In the genomic region with DNA sequence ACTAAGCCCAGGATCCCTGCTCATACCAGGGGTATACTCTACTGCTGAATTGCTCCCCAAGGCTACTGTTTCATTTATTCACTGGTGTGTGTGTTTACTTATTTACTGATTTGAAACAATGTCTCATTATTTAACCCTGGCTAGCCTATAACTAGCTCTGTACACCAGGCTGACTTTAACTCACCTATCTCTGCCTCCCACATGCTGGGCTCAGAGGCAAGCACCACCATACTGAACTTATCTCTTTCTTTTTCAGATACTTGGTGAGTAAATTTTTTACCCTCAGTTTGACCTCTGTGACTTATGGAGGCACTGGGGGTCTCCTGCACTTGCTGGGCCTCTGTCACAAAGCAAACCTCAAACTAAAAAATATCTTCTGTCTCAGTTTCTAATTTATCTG, we compare ENCODE assay signal across 25 mouse cellular contexts.
DNase-seq lines count a peak whose midpoint lies in the region; ATAC-seq and TF ChIP-seq lines count a peak whose summit lies in the region.
"Had no signal": no experiment of that assay in that cellular context is flagged by ENCODE, and none has a peak within 500 bp of the region (broad histone marks: within the 10 kb centered on the region; RNA-seq: fewer than 3 reads in every experiment).

No protein-coding gene starts in this region.

- H3K4me3 ChIP-seq in heart, embryonic 12.5 days: no peak overlapping the region
- H3K4me3 ChIP-seq in liver, embryonic 13.5 days (replicated peaks): no peak overlapping the region
- no peak overlapping the region for H3K4me3 ChIP-seq in liver, postnatal 0 days (ENCODE audit: low read depth, low read length)
- H3K4me3 ChIP-seq: embryonic facial prominence, embryonic 10.5 days; embryonic facial prominence, embryonic 13.5 days; erythroblast, embryonic 14.5 days; forebrain, embryonic 12.5 days; forebrain, embryonic 15.5 days; heart, embryonic 15.5 days had no signal

- no peak overlapping the region for H3K4me2 ChIP-seq in heart, embryonic 12.5 days
- no peak overlapping the region for H3K4me2 ChIP-seq in liver, embryonic 13.5 days
- no peak overlapping the region for H3K4me2 ChIP-seq in liver, postnatal 0 days (ENCODE audit: low read depth, low read length)
- H3K4me2 ChIP-seq: embryonic facial prominence, embryonic 13.5 days; forebrain, embryonic 12.5 days; forebrain, embryonic 15.5 days; heart, embryonic 15.5 days; hindbrain, embryonic 14.5 days had no signal

- H3K27me3 ChIP-seq in heart, embryonic 12.5 days (replicated peaks): no peaks in the 10 kb centered on the region
- H3K27me3 ChIP-seq in liver, embryonic 13.5 days: no peaks in the 10 kb centered on the region
- H3K27me3 ChIP-seq in liver, postnatal 0 days (ENCODE audit: insufficient read depth, low read length): no peaks in the 10 kb centered on the region
- H3K27me3 ChIP-seq: embryonic facial prominence, embryonic 13.5 days; forebrain, embryonic 12.5 days; forebrain, embryonic 15.5 days; heart, embryonic 15.5 days had no signal

- intact Hi-C loops in heart, postnatal 14 days (cut with DNase I): no loop called here
- intact Hi-C loops in heart, postnatal 10 days (cut with DNase I): no loop called here

- no peak overlapping the region for H3K9ac ChIP-seq in heart, embryonic 12.5 days
- H3K9ac ChIP-seq in liver, embryonic 13.5 days: no peak overlapping the region
- no peak overlapping the region for H3K9ac ChIP-seq in liver, postnatal 0 days (replicated peaks)
- H3K9ac ChIP-seq: embryonic facial prominence, embryonic 13.5 days; forebrain, embryonic 12.5 days; forebrain, embryonic 15.5 days; heart, embryonic 15.5 days; hindbrain, embryonic 14.5 days had no signal

- DNase-seq in heart, adult 11 months: peak; percentile 14
- no peak for DNase-seq in heart, postnatal 14 days
- no peak for DNase-seq in heart, postnatal 10 days
- DNase-seq in liver, embryonic 13.5 days: no peak
- no peak for DNase-seq in liver, postnatal 0 days
- DNase-seq: adrenal gland, adult 8-10 months; adrenal gland, postnatal 25 days; cerebellum, adult 11-12 months; cerebellum, adult 8-10 months; cerebellum, postnatal 10 days; cerebellum, postnatal 36 days; embryo, embryonic 11 days; gastrocnemius, postnatal 25 days had no signal

- peaks cover 9% of the 10 kb centered on the region for H3K9me3 ChIP-seq in heart, embryonic 12.5 days (replicated peaks)
- no peaks in the 10 kb centered on the region; the same call in 1 of the 2 replicates for H3K9me3 ChIP-seq in liver, embryonic 13.5 days (replicated peaks)
- H3K9me3 ChIP-seq in liver, postnatal 0 days (ENCODE audit: low read length): peaks cover 5% of the 10 kb centered on the region
- H3K9me3 ChIP-seq: forebrain, embryonic 15.5 days; heart, embryonic 15.5 days had no signal

- TF ChIP-seq EP300 in liver, postnatal 0 days (IDR thresholded peaks at IDR 0.05; ENCODE audit: low read depth): no peak

- no peak for TF ChIP-seq CTCF in liver, postnatal 0 days (IDR thresholded peaks at IDR 0.05; ENCODE audit: low read depth)

- ATAC-seq in heart, embryonic 12.5 days (ENCODE audit: insufficient number of reproducible peaks, low FRiP score): no peak
- 0 out of 2 replicates have a peak, but pooled peaks have one; percentile 45 for ATAC-seq in liver, embryonic 13.5 days (ENCODE audit: low read depth)
- ATAC-seq in liver, postnatal 0 days: no peak
- ATAC-seq: activated CD4-positive, CD25-positive, alpha-beta regulatory T cell, adult 4 months; forebrain, embryonic 15.5 days; hindbrain, postnatal 0 days; inflammation-experienced regulatory T-cells, adult 6 months; intestine, embryonic 16.5 days had no signal

- H3K27ac ChIP-seq in heart, embryonic 12.5 days (ENCODE audit: poor library complexity, severe bottlenecking): peak overlapping the region; percentile 41
- H3K27ac ChIP-seq in liver, embryonic 13.5 days: no peak overlapping the region
- no peak overlapping the region for H3K27ac ChIP-seq in liver, postnatal 0 days (ENCODE audit: low read depth)
- H3K27ac ChIP-seq: embryonic facial prominence, embryonic 10.5 days; embryonic facial prominence, embryonic 13.5 days; forebrain, embryonic 12.5 days; forebrain, embryonic 15.5 days; hindbrain, embryonic 14.5 days; hindbrain, postnatal 0 days had no signal

- peaks cover 30% of the 10 kb centered on the region for H3K4me1 ChIP-seq in heart, embryonic 12.5 days (replicated peaks)
- peaks cover 3% of the 10 kb centered on the region for H3K4me1 ChIP-seq in liver, embryonic 13.5 days (replicated peaks)
- no peaks in the 10 kb centered on the region for H3K4me1 ChIP-seq in liver, postnatal 0 days (ENCODE audit: insufficient read depth)
- H3K4me1 ChIP-seq: embryonic facial prominence, embryonic 13.5 days; forebrain, embryonic 12.5 days; forebrain, embryonic 15.5 days had no signal

- H3K36me3 ChIP-seq in heart, embryonic 12.5 days: peaks cover 62% of the 10 kb centered on the region
- no peaks in the 10 kb centered on the region for H3K36me3 ChIP-seq in liver, embryonic 13.5 days
- H3K36me3 ChIP-seq in liver, postnatal 0 days (replicated peaks; ENCODE audit: insufficient read depth, low read length): no peaks in the 10 kb centered on the region
- H3K36me3 ChIP-seq: embryonic facial prominence, embryonic 10.5 days; embryonic facial prominence, embryonic 13.5 days; forebrain, embryonic 12.5 days had no signal
